Mouse (Mus musculus): ENCODE data around the gene Avil.

GRCm38 (mm10) chr10:126988513-126989165 lies 11.9 kb upstream of the Avil start:
- TF ChIP-seq CEBPB (IDR thresholded peaks at IDR 0.05; ENCODE audit: low read depth) (no peak), CTCF (IDR thresholded peaks at IDR 0.05; ENCODE audit: control insufficient read depth, insufficient read depth, insufficient read length) (no peak), MAX (IDR thresholded peaks at IDR 0.05) (no peak), USF1 (IDR thresholded peaks at IDR 0.05; ENCODE audit: low read depth) (no peak), FOSL1 (IDR thresholded peaks at IDR 0.05; ENCODE audit: insufficient read depth, low read length, poor library complexity, severe bottlenecking) (no peak), MYOG (IDR thresholded peaks at IDR 0.05; ENCODE audit: control insufficient read depth, extremely low read depth, insufficient read length) (no peak)

Data from C2C12 (cell line).